Mouse (Mus musculus) C2C12 (cell line): ENCODE measurements around the gene Paqr5. TPM values are rescaled to one million over a fixed set of nuclear protein-coding genes. Genes with fewer than 3 reads are reported as not detected.

ENCODE experiments used
- H3K27me3 ChIP-seq: one replicate; pipeline ENCODE4 v1.6.1; 2011; ENCODE audit not compliant: control insufficient read depth, insufficient read depth, insufficient read length
- H3K36me3 ChIP-seq: one replicate; pipeline ENCODE4 v1.6.1; 2011; ENCODE audit not compliant: control insufficient read depth, insufficient read depth
- H3K4me3 ChIP-seq: one replicate; pipeline ENCODE4 v1.5.1; 2011; ENCODE audit warnings: mild to moderate bottlenecking, control low read depth; ENCODE audit not compliant: poor library complexity, insufficient read depth, severe bottlenecking
- H3K79me2 ChIP-seq: one replicate; pipeline ENCODE4 v1.6.1; 2011; ENCODE audit not compliant: control insufficient read depth, insufficient read depth
- H3K79me3 ChIP-seq: one replicate; pipeline ENCODE4 v1.6.1; 2011; ENCODE audit warnings: low read depth, control low read depth
- H3ac ChIP-seq: one replicate; pipeline ENCODE3; 2011; ENCODE audit warnings: low read depth; ENCODE audit not compliant: control insufficient read depth, insufficient read length
- CEBPB ChIP-seq: IDR thresholded peaks from one replicate; pipeline ENCODE4 v1.6.1; 2011; ENCODE audit warnings: low read depth, mild to moderate bottlenecking, control low read depth, moderate library complexity
- CTCF ChIP-seq: IDR thresholded peaks from one replicate; pipeline ENCODE4 v1.5.1; 2011; ENCODE audit not compliant: control insufficient read depth, insufficient read depth, insufficient read length
- FOSL1 ChIP-seq: IDR thresholded peaks from one replicate; pipeline ENCODE4 v1.8.0; 2011; ENCODE audit warnings: mild to moderate bottlenecking, low read length; ENCODE audit not compliant: poor library complexity, insufficient read depth, severe bottlenecking
- MAX ChIP-seq: IDR thresholded peaks from one replicate; pipeline ENCODE4 v1.6.1; 2011; ENCODE audit warnings: mild to moderate bottlenecking, control low read depth
- MYOD1 ChIP-seq: IDR thresholded peaks from one replicate; pipeline ENCODE4 v1.6.1; 2011; ENCODE audit warnings: low read depth; ENCODE audit not compliant: control insufficient read depth, insufficient read length
- MYOG ChIP-seq: IDR thresholded peaks from one replicate; pipeline ENCODE4 v1.6.1; 2011; ENCODE audit not compliant: control insufficient read depth, insufficient read length; ENCODE audit errors: extremely low read depth
- USF1 ChIP-seq: IDR thresholded peaks from one replicate; pipeline ENCODE4 v1.6.1; 2011; ENCODE audit warnings: low read depth, mild to moderate bottlenecking, control low read depth, moderate library complexity
- long read RNA-seq, 2 experiments: library from polyadenylated mRNA; unstranded; transcript quantifications; one replicate each; pipeline ENCODE4 v2.0.0; 2019 to 2020
- polyA plus RNA-seq: library from polyadenylated mRNA; unstranded; fragments of >200 nt; fragmentation: generic; extraction: Trizol; gene quantifications from one replicate; pipeline ENCODE4 v1.2.1, GENCODE M21; 2012; ENCODE audit warnings: missing spikeins

Gene Paqr5
- 0.04 TPM for polyA plus RNA-seq
- long read RNA-seq, experiment 1: 0 reads
- long read RNA-seq, experiment 2: 0 reads

DNA sequence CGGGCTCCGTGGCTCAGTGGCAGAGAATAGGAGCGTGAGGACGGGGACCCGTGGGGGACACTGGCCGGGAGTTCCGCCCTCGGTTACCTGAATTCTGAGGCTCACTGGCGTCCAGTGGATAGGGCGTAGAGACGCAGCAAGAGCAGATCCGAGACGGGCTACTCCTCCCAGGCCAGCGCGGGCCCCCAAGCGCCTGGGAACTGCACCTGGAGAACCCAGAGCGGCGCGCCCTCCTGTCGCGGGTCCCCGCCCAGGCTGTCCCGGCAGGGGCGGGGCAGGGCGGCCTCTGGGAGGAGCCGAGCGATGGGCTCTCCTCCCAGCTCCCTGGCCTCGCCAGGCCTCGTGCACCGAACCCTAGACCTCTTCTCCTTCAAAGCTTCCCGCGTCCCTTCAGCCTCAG, at the start of gene Paqr5:
Gene Paqr5 (minus strand): TSS at position 257 of the 400 bp plus-strand sequence.
- no peak for TF ChIP-seq CEBPB
- no peak for TF ChIP-seq FOSL1
- no peak for TF ChIP-seq MAX
- no peak for TF ChIP-seq CTCF
- no peak for TF ChIP-seq MYOG
- TF ChIP-seq USF1: no peak
- no peak for TF ChIP-seq MYOD1
- H3K79me2 ChIP-seq: no peaks in the 10 kb centered on the region
- peaks cover 3% of the 10 kb centered on the region for H3K27me3 ChIP-seq
- H3K79me3 ChIP-seq: no peaks in the 10 kb centered on the region
- no peak within 1 kb of the TSS for H3ac ChIP-seq
- no peak within 1 kb of the TSS for H3K4me3 ChIP-seq
- H3K36me3 ChIP-seq: no peaks in the 10 kb centered on the region

DNA sequence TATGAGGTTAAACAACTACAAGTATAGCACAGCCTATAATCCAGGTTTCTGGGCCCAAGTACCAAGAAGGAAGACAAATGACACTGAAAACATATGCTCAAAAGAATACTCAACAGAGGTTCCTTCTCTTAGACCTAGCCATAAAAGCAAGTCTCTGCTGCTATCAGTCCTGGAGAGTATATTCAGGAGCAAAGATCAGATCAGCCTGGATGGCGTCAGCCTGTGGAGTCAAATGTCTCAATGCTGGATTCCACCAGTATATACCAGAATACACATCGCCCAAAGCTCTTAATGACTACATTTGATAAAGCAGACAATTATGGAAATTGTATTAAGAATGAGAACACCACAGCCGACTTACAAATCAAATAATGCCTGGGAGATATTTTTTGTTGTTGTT, 35.6 kb upstream of the Paqr5 start:
- Histone ChIP-seq H3ac (no peak overlapping the region), H3K27me3 (no peaks in the 10 kb centered on the region), H3K79me2 (no peaks in the 10 kb centered on the region), H3K36me3 (peaks cover 6% of the 10 kb centered on the region), H3K79me3 (no peaks in the 10 kb centered on the region), H3K4me3 (no peak overlapping the region)
- TF ChIP-seq MYOD1 (no peak), USF1 (no peak), MYOG (no peak), MAX (no peak), CEBPB (no peak), CTCF (no peak), FOSL1 (no peak)

DNA sequence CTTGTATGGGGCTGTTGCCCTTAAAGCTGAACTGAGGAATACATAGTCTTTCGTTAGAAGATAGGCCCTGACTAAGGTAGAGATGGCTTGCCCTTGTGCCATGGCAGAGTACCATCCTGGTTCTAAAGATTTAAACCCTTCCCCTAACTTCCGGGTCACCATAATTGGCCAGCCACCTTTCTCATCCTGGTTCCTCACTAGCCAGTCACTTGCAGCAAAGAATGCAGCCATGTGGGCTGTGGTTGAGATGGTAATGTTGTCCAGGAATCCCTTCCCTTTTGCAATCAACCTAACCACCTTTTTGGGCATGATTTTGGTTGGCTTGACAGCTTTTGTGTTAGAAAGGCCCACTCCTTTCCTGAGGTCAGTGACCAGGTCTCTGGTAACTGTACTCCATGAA, 33.8 kb upstream of the Paqr5 start:
- no peak overlapping the region for H3K4me3 ChIP-seq
- H3K36me3 ChIP-seq: peaks cover 6% of the 10 kb centered on the region
- H3K79me3 ChIP-seq: no peaks in the 10 kb centered on the region
- H3ac ChIP-seq: no peak overlapping the region
- TF ChIP-seq MAX: no peak
- no peak for TF ChIP-seq CEBPB
- TF ChIP-seq FOSL1: no peak
- no peak for TF ChIP-seq MYOG
- no peak for TF ChIP-seq USF1
- no peak for TF ChIP-seq MYOD1
- TF ChIP-seq CTCF: no peak
- H3K79me2 ChIP-seq: no peaks in the 10 kb centered on the region
- no peaks in the 10 kb centered on the region for H3K27me3 ChIP-seq

DNA sequence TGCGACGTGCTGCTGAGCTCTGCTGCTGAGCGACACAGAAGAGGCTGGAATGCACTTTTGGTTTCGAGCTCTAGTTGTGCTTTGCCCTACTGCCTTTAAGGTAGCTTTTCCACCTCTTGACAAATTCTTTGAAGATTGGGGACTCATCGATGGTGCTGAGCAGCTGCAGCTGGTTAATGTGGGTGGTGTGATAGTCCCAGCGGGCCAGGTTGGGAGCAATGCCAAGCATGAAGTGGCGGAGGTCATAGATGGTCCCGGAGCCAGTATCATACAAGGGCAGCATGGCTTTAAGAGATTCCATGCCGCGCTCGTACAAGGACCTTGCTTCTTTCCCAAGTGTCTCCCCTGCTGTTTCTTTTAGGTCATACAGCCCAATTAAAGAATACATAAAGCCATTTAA, 33.3 kb upstream of the Paqr5 start:
- no peaks in the 10 kb centered on the region for H3K79me3 ChIP-seq
- no peak overlapping the region for H3ac ChIP-seq
- H3K27me3 ChIP-seq: no peaks in the 10 kb centered on the region
- no peak overlapping the region for H3K4me3 ChIP-seq
- H3K36me3 ChIP-seq: peaks cover 6% of the 10 kb centered on the region
- no peaks in the 10 kb centered on the region for H3K79me2 ChIP-seq
- TF ChIP-seq FOSL1 (no peak), MAX (no peak), USF1 (no peak)

DNA sequence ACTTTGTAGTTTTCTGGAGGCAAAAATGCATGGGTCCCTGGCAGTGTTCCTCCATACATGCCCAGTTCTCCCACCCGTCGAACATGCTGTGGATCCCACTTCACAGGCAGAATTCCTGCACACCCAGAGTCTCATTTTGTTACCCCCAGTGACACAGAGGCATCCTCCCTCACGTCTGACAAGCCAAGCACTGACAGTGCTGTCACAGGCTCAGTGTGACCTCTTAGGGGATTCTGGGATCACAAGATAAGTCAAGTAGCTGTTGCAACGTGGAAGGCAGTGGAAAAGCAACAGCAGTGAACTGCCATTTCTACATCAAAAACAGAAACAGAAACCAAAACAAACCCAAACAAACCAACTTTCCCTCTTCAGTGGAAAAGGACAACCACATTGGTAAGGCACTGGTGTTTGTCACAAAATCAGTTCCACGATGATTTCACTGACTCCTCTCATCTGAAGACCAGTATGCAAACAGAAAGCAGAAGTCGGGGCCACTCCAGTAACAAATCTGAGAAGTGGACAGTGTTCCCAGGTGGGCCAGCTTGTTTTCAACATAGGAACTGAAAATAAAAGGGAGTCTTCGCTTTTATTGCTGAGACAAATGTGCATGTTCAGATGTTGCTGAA, 31.3 kb upstream of the Paqr5 start:
- H3K4me3 ChIP-seq: no peak overlapping the region
- H3K36me3 ChIP-seq: peaks cover 6% of the 10 kb centered on the region
- TF ChIP-seq CTCF (no peak), MYOG (no peak), USF1 (no peak), MYOD1 (no peak)
- no peak overlapping the region for H3ac ChIP-seq
- H3K27me3 ChIP-seq: no peaks in the 10 kb centered on the region
- H3K79me2 ChIP-seq: no peaks in the 10 kb centered on the region
- H3K79me3 ChIP-seq: no peaks in the 10 kb centered on the region

DNA sequence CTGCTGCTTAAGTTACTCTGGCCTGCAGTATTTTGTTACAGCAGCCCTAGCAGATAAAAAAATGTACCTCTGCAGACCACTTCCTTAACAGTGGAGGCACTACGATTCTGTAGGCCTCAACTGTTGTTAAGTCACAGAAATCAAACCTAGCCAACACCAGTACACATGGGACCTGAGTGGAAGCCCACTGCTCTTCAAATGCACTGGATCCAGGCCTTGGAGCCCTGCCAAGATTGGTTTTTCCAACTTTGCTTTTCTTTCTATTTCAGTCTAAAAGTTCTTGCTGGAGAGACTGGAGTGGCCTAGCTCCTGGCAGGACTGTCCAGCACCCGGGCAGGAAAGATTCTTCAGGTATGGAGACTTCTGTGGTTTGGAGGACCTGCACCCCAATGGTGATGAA, 29.6 kb upstream of the Paqr5 start:
- H3K36me3 ChIP-seq: peaks cover 6% of the 10 kb centered on the region
- H3K79me3 ChIP-seq: no peaks in the 10 kb centered on the region
- no peak overlapping the region for H3K4me3 ChIP-seq
- TF ChIP-seq MAX (no peak), MYOG (no peak), MYOD1 (no peak), CEBPB (no peak), CTCF (no peak), USF1 (no peak)
- H3ac ChIP-seq: no peak overlapping the region
- no peaks in the 10 kb centered on the region for H3K79me2 ChIP-seq
- no peaks in the 10 kb centered on the region for H3K27me3 ChIP-seq
